Mouse (Mus musculus) megakaryocyte, embryonic 14.5 days (primary cell): ENCODE measurements at regions not wholly inside any gene's neighbourhood (a gene's known extent, or its start where the extent isn't known, plus 50 kb on each side); places are given as distances from the start of the nearest gene placed in this dataset.

Experiments
- H3K27me3 ChIP-seq: replicated peaks from 2 replicates; pipeline ENCODE3; 2012; ENCODE audit warnings: inconsistent platforms
- H3K36me3 ChIP-seq: replicated peaks from 2 replicates; pipeline ENCODE3; 2012; ENCODE audit warnings: low read length, inconsistent platforms, mixed read lengths
- H3K4me1 ChIP-seq: 2 replicates; pipeline ENCODE4 v1.6.1; 2012; ENCODE audit warnings: inconsistent platforms
- H3K4me3 ChIP-seq: replicated peaks from 2 replicates; pipeline ENCODE3; 2012; ENCODE audit warnings: moderate library complexity, mild to moderate bottlenecking, inconsistent platforms
- H3K9me3 ChIP-seq: 2 replicates; pipeline ENCODE4 v1.6.1; 2012; ENCODE audit warnings: inconsistent platforms
- FLI1 ChIP-seq: IDR thresholded peaks from 2 replicates; pipeline ENCODE4 v1.6.1; 2012; ENCODE audit warnings: low read length, inconsistent platforms, mixed read lengths
- GATA1 ChIP-seq: IDR thresholded peaks from 3 replicates; pipeline ENCODE4 v1.6.1; 2012; ENCODE audit warnings: mixed read lengths, low read length, inconsistent platforms, borderline replicate concordance

GRCm38 (mm10) chr11:45200714-45201405 is 583.7 kb downstream of the Ebf1 start:
- Histone ChIP-seq H3K27me3 (no peaks in the 10 kb centered on the region), H3K9me3 (0 out of 2 replicates have a peak, but pooled peaks cover 3% of the 10 kb centered on the region), H3K4me3 (no peak overlapping the region), H3K36me3 (no peaks in the 10 kb centered on the region), H3K4me1 (no peaks in the 10 kb centered on the region)
- TF ChIP-seq FLI1 (no peak), GATA1 (no peak)

GRCm38 (mm10) chr11:45203446-45203845 is 586.3 kb downstream of the Ebf1 start:
- H3K4me1 ChIP-seq: no peaks in the 10 kb centered on the region

GRCm38 (mm10) chr11:45206611-45207525 is 589.8 kb downstream of the Ebf1 start:
- Histone ChIP-seq H3K27me3 (no peaks in the 10 kb centered on the region), H3K36me3 (no peaks in the 10 kb centered on the region), H3K9me3 (peaks cover 3% of the 10 kb centered on the region; the same call in 1 of the 2 replicates), H3K4me3 (no peak overlapping the region), H3K4me1 (no peaks in the 10 kb centered on the region)
- TF ChIP-seq FLI1 (no peak), GATA1 (no peak)

More at GRCm38 (mm10) chr11:45203446-45203845, 586.3 kb downstream of the Ebf1 start:
- TF ChIP-seq FLI1 (no peak), GATA1 (no peak)
- Histone ChIP-seq H3K36me3 (no peaks in the 10 kb centered on the region), H3K4me3 (no peak overlapping the region), H3K9me3 (peaks cover 3% of the 10 kb centered on the region; the same call in 1 of the 2 replicates), H3K27me3 (no peaks in the 10 kb centered on the region)

GRCm38 (mm10) chr11:45214096-45214495 is 597.0 kb downstream of the Ebf1 start:
- Histone ChIP-seq H3K36me3 (no peaks in the 10 kb centered on the region), H3K9me3 (no peaks in the 10 kb centered on the region), H3K4me1 (no peaks in the 10 kb centered on the region), H3K4me3 (no peak overlapping the region), H3K27me3 (no peaks in the 10 kb centered on the region)
- TF ChIP-seq FLI1: no peak
- no peak for TF ChIP-seq GATA1

GRCm38 (mm10) chr11:45216942-45217474 is 599.9 kb downstream of the Ebf1 start:
- no peaks in the 10 kb centered on the region for H3K36me3 ChIP-seq
- H3K4me1 ChIP-seq: no peaks in the 10 kb centered on the region
- TF ChIP-seq FLI1 (no peak), GATA1 (no peak)
- no peaks in the 10 kb centered on the region for H3K27me3 ChIP-seq
- H3K4me3 ChIP-seq: no peak overlapping the region
- no peaks in the 10 kb centered on the region for H3K9me3 ChIP-seq

- Histone ChIP-seq H3K27me3 (no peaks in the 10 kb centered on the region), H3K4me1 (no peaks in the 10 kb centered on the region), H3K9me3 (no peaks in the 10 kb centered on the region), H3K36me3 (no peaks in the 10 kb centered on the region), H3K4me3 (no peak overlapping the region)
- no peak for TF ChIP-seq FLI1
- TF ChIP-seq GATA1: no peak
Observed at GRCm38 (mm10) chr11:45219239-45219638, 602.1 kb downstream of the Ebf1 start.

- H3K4me3 ChIP-seq: no peak overlapping the region
- H3K36me3 ChIP-seq: no peaks in the 10 kb centered on the region
- H3K27me3 ChIP-seq: no peaks in the 10 kb centered on the region
- H3K9me3 ChIP-seq: 0 out of 2 replicates have a peak, but pooled peaks cover 3% of the 10 kb centered on the region
- TF ChIP-seq GATA1: no peak
- TF ChIP-seq FLI1: no peak
- no peaks in the 10 kb centered on the region for H3K4me1 ChIP-seq
Observed at GRCm38 (mm10) chr11:45222021-45222420, 604.9 kb downstream of the Ebf1 start.

- Histone ChIP-seq H3K4me3 (no peak overlapping the region), H3K27me3 (no peaks in the 10 kb centered on the region), H3K4me1 (no peaks in the 10 kb centered on the region), H3K36me3 (no peaks in the 10 kb centered on the region), H3K9me3 (0 out of 2 replicates have a peak, but pooled peaks cover 9% of the 10 kb centered on the region)
- TF ChIP-seq GATA1 (no peak), FLI1 (no peak)
Observed at GRCm38 (mm10) chr11:45235476-45236412, 616.1 kb upstream of the Clint1 start.

GRCm38 (mm10) chr11:45237056-45237455 is 614.8 kb upstream of the Clint1 start:
- TF ChIP-seq GATA1: no peak
- no peak for TF ChIP-seq FLI1
- Histone ChIP-seq H3K4me3 (no peak overlapping the region), H3K27me3 (no peaks in the 10 kb centered on the region), H3K9me3 (0 out of 2 replicates have a peak, but pooled peaks cover 11% of the 10 kb centered on the region), H3K4me1 (no peaks in the 10 kb centered on the region), H3K36me3 (no peaks in the 10 kb centered on the region)
